Mouse (Mus musculus): ENCODE measurements around the gene Dnm3.

Gene Dnm3

DNA sequence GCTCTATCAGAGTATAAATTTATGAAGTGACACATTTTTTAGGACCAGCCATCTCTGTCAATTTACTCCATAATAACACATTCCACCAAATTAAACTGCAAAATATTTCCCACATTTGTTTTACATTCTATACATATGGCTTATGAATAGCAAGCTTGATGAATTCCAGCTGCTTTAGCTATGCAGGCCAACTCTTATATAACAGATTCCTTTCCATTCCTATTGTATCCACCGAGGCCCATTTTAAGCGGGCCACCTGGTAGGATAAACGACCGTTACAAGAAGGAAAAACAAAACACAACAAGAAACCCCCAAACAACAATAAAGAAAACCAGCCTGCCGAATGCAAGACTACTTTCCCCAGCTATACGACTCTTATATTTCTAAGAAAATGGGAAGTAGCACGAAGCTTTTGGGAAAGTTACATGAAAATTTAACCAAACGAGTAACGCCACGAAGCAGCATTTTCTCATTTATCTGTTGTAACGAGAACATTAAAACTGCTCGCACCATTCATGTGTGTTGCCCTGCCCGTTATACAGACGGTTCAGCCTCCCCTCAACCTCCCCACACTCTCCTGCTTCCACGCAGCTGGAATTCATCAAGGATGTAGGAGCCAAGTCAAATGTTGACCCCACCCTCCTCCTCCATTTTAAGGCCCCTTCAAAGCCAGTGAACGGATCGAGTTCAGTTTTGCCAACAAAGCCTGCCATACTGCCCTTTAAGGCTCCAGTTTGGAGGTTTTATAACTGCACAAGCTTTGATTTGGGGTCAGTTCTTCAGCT is 403.0 kb downstream of the Dnm3 start:
- peak; percentile 64 for DNase-seq (ENCODE audit: low spot score)

DNA sequence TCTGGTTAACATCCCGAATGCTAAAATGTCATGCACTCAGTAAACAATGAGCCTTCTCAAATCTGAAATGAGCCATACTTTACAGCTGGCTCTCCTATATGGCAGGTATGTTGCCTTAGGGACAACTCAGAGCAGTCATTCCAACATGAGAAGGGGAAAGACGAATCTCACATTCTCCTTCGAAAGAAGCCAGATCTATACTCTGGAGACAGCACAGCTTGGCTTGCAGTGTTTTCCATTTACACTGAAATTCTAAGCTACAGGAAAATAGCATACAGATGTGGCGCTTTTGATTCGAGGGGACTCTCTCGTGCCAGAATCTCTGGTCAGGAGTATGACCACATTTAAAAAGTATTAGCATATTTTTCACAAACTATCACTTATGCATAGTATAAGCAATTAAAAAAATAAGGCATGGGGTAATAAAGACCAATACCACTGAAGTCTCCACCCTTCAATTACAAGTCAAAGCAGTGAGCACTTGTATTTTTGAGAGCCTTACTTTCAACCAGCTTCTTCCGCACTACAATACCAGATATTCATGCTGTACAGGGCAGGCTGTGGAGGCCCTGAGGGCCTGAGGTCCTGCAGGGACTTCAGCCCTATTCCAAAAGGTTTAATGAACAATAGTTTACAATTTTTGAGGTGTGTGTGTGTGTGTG is 404.8 kb downstream of the Dnm3 start:
- DNase-seq (ENCODE audit: low spot score), result no peak

DNA sequence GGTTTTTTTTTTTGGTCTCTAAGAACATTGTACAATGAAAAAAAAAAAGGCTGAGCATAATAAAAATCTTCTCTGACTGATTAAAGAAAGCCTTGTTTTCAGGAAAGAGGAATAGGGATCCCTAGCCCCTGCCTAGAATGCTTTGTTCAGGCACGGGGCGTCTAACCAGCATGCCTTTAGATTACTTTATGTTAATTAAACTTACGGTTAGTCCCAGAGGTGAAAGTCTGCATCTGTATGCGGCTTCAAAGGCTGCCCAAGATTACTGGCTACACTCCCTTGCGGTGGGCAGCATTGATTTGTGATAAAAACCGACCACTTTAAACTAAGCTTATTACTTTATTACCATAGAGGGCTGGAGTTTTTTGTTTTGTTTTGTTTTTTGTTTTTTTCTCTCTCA is 424.2 kb downstream of the Dnm3 start:
- no peak for DNase-seq (ENCODE audit: low spot score)

DNA sequence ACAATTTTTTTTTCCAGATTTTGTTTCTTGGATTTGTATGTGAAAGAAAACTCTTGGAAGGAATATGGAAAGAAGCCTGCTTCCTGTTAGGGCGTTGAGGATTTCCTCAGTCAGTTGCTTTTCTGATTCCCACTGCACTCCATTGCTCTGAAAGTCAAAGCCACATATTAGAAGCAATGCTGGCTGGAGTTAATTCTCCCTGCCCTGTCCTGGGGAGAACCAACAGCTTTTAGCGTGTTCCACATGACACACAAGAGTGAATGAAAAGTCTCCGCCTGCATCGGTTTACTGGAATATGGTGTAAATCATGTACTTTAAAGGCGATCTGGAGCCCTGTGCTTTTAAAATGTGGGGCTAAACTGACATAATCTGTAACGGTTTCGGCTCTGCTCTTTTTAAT is 424.6 kb downstream of the Dnm3 start:
- DNase-seq (ENCODE audit: low spot score), result peak; percentile 36

DNA sequence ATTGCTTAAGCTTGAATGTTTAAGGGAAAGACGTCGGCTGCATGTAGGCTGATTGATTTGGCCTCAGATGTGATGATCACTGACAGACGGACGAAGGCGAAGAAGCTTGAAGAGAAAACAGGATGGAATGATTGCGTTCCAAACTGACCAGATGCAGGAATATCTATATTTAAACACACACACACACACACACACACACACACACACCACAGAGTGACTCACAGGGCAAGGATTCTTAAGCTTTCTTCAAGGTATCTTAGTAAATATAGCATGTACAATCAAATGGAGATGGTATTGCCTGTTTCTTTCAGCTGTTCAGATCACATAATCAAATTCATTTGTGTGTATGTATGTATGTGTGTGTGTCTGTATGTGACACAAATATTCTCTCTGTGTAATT is 425.1 kb downstream of the Dnm3 start:
- no peak for DNase-seq (ENCODE audit: low spot score)

DNA sequence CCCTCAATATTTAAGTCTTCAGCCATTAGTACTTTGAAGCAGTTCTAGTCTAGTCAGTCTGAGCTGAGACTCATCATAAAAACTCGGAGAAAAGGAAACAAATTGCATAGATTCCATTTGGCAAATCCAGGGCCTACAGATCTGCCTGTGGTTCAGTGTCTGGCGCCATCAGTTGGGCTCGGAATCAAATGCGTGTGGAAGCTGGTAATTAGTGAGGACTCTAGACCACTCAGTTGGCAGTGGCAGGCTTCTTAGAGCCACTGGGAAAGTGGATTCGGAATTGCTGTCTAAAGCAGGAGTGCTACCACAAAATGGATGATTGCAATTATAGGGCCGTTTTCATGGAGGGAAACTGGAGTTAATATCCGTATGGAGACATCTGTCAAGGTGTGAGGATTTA is 425.7 kb downstream of the Dnm3 start:
- no peak for DNase-seq (ENCODE audit: low spot score)

DNA sequence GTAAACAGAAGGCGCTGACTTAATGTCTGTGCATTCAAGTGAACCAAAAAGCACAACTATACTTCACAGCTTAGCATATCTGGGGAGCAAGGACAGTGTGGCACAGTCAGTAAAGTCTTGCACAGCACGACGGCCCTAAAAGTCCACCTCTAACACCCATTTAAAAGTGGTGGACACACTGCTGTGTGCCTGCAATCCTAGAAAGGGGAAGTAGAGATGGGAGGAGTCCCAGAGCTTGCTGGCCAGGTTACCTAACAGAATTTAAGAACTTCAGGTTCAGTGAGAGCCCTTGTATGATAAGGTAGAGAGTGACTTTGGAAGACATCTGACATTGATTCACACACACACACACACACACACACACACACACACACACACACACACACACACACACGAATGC is 426.1 kb downstream of the Dnm3 start:
- DNase-seq (ENCODE audit: low spot score), result no peak

DNA sequence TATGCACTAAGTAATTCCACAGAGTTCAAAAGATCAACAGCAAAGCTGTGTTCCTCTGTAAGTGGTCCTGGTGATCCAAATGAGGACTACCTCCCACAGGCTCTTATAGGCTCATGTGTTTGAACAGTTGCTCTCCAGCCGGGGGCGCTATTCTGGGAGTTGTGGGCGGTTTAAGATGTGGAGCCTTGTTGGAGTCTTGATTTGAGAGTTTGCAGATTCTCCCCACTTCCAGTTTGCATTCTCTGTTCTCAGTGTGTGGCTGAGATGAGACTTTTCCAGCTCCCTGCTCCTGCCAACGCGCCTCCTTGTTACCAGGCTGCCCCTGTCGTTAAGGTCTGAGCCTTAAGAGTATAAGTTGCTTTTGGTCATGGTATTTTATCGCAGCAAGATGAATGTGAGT is 430.2 kb downstream of the Dnm3 start:
- DNase-seq (ENCODE audit: low spot score), result no peak

DNA sequence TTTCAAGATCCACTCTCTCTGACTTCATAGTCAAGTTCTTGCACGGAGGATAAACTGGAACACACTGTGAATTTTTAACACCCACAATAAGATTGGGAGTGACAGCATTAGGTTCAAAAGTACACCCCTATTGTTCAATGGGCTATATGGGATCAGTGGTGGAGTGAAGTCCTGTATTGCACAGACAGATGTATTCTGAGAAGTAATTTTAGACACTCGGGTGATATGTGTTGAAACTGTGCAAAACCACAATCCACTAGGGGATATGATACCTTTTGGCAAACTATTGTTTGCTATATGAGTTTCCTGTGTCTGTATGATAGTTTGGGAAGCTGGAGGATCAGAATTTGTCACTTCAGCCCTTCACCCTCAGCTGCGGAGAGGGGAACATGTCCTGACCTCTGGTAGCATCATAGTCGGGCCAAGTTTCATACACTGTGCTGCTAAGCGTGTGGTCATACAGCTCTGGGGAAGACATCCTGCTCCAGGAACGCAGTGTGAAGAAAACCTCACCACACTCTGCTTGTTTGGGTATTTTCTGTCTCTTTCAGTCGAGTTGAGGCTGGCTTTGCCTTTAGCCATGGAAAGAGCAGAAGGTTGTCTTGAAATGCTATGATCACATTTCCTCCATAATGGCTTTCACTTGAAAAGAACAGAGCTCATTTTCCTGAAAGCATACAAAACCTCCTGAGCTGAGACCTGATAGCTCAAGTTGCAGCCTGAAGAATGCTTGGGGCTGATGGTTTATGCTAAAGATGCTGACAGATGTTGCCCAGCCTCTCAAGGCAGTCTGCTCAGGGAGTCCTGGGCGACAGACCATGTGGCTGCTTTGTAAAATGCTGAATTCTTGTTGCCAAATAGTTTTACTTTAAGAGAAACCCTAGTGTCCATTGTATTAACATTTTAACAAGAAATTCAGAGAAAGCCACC is 433.8 kb downstream of the Dnm3 start:
- peak; percentile 69 for DNase-seq (ENCODE audit: low spot score)

DNA sequence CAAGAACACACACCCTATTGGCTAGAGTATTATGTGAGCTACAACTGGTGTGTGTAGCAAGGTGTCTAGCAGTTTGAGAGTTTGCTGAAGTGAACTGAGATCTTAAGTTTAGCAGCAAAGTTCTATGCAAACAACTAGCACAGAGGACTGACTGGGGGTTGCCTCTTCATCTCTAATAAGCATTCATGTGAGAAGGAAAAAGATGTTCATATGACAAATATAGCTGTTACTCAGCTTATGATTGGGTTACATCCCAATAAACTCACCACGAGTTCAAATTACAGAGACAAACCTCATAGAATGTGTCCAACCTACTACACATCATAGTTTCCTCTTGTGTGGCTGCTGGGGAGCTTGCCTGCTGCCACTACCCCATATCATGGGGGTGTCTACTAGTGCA is 434.6 kb downstream of the Dnm3 start:
- no peak for DNase-seq (ENCODE audit: low spot score)

DNA sequence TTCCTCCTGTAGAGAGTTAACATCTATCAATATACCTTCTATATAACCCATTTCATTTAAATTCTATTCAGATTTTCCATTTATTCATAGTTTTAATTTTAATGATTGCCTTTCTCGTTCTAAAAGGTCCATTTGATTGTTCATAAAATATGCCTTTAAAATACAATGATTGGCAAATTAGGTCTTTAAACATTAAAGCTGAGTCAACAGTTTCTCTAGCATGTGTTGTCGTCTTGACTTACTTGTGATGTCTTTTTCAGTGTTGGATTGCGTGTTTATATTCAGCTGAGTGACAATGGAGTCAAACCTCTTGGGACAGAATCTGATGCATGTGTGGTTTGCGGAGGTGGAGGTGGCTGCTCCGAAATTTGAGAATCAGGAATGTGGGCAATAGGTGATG is 435.4 kb downstream of the Dnm3 start:
- DNase-seq (ENCODE audit: low spot score), result no peak

DNA sequence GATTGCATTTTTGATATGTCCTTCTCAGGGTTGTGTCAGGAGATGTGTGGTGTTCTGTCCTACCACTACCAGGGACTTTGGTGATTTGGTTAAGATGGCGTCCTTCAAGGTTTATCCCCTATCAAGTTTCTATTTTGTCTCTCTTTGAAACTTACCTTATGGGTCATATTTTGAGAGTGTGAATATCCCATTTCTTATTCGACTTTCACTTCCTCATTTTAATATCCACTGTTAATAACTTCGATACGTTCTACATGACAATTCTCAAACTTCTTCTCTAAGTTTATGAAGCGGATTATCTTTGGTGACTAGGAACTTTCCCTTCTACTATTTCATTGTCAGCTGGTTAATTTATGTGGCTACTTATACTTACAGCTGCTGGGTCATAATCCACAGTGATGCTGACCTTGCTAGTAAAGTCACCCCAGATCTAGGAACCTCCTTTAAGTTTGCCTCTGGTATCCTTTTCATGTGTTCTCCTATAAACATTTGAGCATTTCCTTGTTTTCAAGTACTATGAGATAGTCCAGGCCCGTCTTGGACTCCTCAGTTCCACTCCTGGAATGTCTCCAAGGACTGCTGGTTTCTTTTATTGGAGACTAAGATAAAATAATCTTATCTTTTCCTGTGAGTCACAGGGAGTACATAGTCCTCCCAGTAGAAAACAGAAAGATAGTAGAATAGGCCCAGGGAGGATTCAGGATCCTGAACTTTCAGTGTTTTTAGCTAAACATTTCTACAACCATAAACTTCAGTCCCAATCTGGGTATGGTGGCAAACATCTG is 437.2 kb downstream of the Dnm3 start:
- DNase-seq (ENCODE audit: low spot score), result no peak

DNA sequence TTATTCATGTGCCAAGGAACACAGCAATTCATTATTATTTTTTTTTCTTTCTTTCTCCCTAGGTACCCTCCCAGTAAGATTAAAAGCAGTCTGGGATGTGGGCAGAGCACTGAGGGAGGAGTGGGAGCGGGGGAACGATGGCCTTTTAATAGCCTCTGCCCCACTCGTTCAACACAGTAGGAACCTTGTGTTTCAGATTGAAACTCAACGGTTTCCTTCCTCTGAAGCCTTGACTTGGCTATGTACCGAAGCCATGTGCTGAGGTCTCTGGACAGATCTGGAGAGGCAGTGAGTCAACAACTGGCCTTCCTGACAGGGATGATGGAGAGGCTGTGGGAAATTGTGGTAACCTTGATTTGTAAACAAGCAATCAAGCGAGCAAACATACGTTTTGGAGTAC is 438.0 kb downstream of the Dnm3 start:
- no peak for DNase-seq (ENCODE audit: low spot score)

DNA sequence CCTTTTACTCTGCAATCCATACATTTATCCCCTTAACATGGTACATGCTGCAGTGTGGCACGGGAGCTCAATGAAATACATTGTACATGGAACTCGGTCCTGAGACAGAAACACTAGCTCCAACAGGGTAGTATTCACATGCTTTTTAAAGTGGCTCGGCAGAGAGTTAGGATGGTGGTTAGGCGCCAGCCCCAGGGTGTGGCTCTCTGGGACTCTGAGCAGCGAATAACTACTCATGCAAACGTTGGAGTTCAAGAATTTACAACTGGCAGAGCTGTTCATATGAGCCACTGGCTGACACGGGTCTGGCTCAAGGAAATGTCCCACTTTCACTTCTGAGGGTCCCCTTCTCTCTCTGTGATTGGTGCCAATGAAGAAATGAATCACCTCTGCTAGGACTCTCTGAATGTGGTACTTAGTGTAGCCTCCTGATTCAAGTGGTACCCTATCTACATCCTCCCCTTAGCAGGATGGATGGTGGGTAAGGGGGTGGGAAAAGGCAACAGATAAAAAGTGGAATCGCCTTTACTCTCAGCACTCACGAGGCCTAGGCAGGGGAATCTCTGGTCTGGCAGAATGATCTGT is 438.7 kb downstream of the Dnm3 start:
- DNase-seq (ENCODE audit: low spot score), result no peak

DNA sequence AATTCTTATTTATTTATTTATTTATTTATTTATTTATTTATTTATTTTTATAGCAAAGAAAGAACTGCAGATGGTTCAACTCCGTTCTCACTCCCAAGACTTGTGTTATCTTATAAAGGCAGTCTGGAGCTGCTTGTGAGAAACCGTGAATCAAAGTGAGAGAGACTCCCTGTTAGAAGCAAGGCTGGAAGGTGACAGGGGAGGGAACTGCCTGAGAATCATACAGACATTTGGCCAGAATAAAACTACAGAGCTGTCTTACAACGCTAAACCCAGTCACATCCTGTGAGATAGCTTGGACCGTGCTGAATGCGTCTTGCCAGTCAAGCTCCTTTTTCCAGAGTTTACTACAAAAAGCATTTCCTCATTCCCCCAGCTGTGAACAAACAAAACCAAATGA is 439.4 kb downstream of the Dnm3 start:
- DNase-seq (ENCODE audit: low spot score), result no peak

DNA sequence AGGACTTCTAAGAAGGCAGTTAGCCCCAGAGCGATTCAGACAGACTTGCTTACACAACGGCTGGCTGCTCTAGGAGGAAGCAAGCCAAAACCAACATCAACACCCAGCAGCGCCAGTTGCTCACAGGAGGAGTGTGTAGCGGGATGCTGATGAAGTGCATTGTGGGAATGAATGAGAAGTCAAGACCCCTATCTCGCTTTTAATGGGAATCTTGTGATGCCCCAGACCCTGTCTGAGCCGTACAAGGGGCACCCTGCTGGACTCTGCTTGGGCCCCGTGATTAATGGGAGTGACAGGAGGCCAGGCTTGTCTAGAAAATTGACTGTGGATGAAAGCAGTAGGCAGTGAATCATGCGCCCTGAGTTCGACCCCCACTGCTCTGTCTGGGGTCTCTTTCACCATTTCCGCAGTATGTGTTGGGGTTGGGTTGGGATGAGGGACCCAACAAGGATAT is 439.8 kb downstream of the Dnm3 start:
- peak; percentile 69 for DNase-seq (ENCODE audit: low spot score)

DNA sequence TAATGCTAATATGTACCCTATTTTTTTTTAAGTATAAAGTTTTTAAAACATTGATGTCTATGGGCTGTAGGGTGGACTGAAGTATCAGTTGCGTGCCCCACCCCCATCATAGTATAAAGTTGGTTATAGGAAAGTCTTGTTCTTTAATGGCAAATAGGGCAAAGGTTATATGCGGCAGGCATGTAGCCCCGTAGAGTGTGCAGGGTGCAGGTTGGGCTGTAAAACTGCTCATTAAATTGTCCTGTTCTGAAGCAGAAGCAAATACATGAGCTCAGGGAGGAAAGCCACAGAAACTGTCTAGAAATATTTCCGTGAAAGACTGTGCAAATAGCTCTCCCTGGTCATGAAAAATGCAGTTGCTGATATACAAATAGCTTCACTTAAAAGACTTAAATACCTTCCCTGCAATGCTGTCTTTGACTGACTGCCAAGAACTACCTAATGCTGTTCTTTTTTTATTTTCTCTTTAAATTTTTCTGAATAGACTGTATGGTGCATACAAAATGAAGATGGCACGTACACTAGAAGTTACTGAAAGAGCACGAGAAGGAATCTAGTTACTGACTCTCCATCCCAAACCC is 440.6 kb downstream of the Dnm3 start:
- no peak for DNase-seq (ENCODE audit: low spot score)

DNA sequence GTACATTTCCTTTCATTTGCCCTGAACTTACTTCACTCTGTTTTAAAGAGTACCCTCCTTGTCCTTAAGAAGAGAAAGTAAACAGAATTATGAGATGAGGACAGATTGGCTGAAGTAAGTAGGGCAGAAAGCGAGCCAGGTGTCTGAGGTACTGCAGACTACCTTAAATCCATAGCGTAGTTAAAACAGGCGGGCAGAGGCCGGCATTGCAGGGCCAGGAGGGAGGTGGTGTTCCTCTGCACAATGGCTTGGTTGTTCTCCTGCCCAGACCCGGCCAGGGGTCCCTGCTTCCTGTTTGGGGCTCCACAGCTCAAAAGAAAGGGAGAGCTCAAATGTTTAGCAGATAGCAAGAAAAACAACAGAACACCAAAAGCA is 441.4 kb downstream of the Dnm3 start:
- no peak for DNase-seq (ENCODE audit: low spot score)

DNA sequence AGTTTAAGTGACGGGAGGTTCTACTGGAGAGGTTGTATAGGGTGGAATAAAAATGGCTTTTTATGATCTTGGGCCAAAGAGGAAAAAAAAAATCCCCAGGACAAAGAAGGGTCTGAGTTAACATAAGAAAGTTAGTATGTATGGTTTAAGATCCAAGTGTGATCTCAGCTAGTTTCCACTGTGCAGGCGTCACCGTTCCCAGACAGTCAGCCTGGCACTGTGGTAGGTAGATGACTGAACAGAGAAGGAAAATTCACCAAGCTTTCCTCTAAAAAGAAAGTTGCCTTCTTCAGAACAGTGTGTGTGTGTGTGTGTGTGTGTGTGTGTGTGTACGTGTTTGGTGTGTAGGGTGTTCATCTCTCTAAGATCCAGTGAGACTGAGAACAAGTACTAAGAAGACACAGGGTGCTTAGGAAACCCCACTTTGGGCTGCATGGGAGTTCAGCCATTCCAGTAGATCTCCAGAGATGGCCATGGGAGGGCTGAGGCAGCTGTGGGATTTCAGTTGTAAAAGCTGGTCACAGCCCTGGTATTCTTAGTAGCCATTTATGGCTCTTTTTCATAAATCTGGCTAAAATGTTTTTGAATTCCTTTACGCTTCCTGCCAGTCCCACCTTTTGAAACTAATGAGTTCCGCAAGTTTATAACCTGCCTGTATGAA is 441.9 kb downstream of the Dnm3 start:
- no peak for DNase-seq (ENCODE audit: low spot score)

DNA sequence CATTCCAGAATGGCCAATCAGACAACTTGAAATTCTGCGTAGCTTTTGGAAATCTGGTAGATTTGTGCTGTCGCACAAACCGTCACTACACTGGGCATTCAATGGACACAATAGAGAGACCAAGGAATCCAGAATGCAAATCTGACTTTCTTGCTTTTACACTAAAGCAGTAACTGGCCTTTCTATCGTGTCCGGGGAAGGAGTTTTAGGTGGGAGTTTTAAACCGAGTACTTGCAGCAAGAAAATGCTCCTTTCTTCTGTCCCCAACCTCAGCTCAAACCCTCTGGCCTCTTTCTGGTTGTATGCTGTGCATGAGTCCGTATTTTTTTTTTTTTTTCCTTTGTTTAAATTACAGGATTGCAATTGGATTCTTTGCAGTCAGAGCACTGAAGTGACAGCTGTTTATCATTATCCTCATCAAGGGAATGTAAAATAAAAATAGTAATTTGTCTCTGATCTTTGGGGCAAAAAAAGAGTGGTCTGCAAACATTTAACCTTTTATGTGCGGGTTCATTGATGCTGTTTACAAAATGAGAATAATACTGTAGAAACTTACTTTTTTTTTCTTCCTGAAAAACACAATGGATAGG is 454.1 kb downstream of the Dnm3 start:
- no peak for DNase-seq (ENCODE audit: low spot score)
